Mouse (Mus musculus) T-helper 2 cell (primary cell): Measurements from ENCODE around the gene Slc51a.

ENCODE experiments used
- in situ Hi-C: fragments of 300-600 bp; cut with MboI, MseI; formaldehyde crosslinking; loops from one replicate; pipeline ENCODE4 v1.15.1; 2025; ENCODE audit warnings: high pct_unique_total_duplicates

Slc51a gene

GRCm38 (mm10) chr16:32434691-32435090, 53.0 kb downstream of the Slc51a start:
- in situ Hi-C loops = no loop called here

GRCm38 (mm10) chr16:32434066-32434465, 53.6 kb downstream of the Slc51a start:
- in situ Hi-C loops = no loop called here

- in situ Hi-C loops = no loop called here
These were observed 54.5 kb downstream of the Slc51a start for GRCm38 (mm10) chr16:32433138-32433537.

- in situ Hi-C loops = no loop called here
These were observed 55.8 kb downstream of the Slc51a start for GRCm38 (mm10) chr16:32431926-32432325.

- in situ Hi-C loops = no loop called here
These were observed 56.6 kb downstream of the Slc51a start for GRCm38 (mm10) chr16:32431047-32431591.

GRCm38 (mm10) chr16:32430474-32431046, 57.1 kb downstream of the Slc51a start, which contains the start of gene Pcyt1a:
TSS of gene Pcyt1a (plus strand) at chr16:32430921.
- in situ Hi-C loops = no loop called here

- in situ Hi-C loops = no loop called here
These were observed 60.2 kb downstream of the Slc51a start for GRCm38 (mm10) chr16:32427506-32427905.
